Mouse (Mus musculus) small intestine, adult 2 months (tissue): Measurements from ENCODE around the gene Zbtb3.

Source experiments
- CTCF ChIP-seq: fragments of 200-500 bp; IDR thresholded peaks from 2 replicates; pipeline ENCODE4 v1.5.1; 2012; ENCODE audit warnings: low read depth, mild to moderate bottlenecking, control low read depth, inconsistent platforms, low read length, moderate library complexity, mixed read lengths; ENCODE audit not compliant: insufficient replicate concordance, insufficient read length; ENCODE audit errors: extremely low read depth
- POLR2A ChIP-seq: fragments of 200-500 bp; IDR thresholded peaks from 2 replicates; pipeline ENCODE4 v1.6.1; 2012; ENCODE audit warnings: low read depth, mild to moderate bottlenecking, control low read depth, inconsistent platforms, low read length, moderate library complexity

DNA sequence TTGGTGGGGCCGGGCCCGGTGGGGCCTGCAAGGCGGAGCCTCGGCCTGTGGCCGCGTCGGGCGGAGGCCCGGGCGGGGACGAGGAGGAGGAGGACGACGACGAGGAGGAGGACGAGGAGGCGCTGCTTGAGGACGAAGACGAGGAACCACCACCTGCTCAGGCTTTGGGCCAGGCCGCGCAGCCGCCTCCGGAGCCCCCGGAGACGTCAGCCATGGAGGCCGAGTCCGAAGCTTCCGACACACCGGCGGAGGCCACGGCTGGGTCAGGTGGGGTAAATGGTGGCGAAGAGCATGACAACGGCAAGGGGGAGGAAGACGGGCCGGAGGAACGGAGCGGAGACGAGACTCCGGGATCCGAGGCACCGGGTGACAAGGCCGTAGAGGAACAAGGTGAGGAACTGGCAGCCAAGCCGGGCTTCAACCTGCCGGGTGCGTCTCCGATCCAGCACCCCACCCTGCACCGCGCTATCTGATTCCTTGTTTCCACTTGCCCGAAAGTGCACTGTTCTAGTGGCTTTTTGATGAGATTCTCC, 18.1 kb downstream of the Zbtb3 start:
- no peak for TF ChIP-seq POLR2A
- no peak for TF ChIP-seq CTCF
